Mouse (Mus musculus) c-Kit-positive CD71-positive TER-119-negative erythroid progenitor cells, embryonic 14.5 days (primary cell): ENCODE data around the gene Klhl2.

Experiments
- DNase-seq: peaks from one replicate; pipeline ENCODE4 v3.0.0-alpha.2; 2013; ENCODE audit warnings: low read depth

The Klhl2 gene

GRCm38 (mm10) chr8:64849897-64850541, at the start of gene Klhl2:
TSS of gene Klhl2 (minus strand) at chr8:64850017.
- peak; percentile 34 for DNase-seq

GRCm38 (mm10) chr8:64898710-64899109, 48.9 kb upstream of the Klhl2 start:
- DNase-seq = no peak

GRCm38 (mm10) chr8:64896731-64897130, 46.9 kb upstream of the Klhl2 start:
- DNase-seq = no peak

- no peak for DNase-seq
Measured at GRCm38 (mm10) chr8:64880619-64881200, 30.9 kb upstream of the Klhl2 start.

- DNase-seq = no peak
Measured at GRCm38 (mm10) chr8:64877630-64878312, 28.0 kb upstream of the Klhl2 start.

- no peak for DNase-seq
Measured at GRCm38 (mm10) chr8:64871469-64872165, 21.8 kb upstream of the Klhl2 start.

- DNase-seq = no peak
Measured at GRCm38 (mm10) chr8:64870218-64870617, 20.4 kb upstream of the Klhl2 start.

- no peak for DNase-seq
Measured at GRCm38 (mm10) chr8:64849091-64849896, 523 bp downstream of the Klhl2 start.

GRCm38 (mm10) chr8:64848245-64848785, 1.5 kb downstream of the Klhl2 start:
- no peak for DNase-seq

GRCm38 (mm10) chr8:64847650-64848049, 2.2 kb downstream of the Klhl2 start:
- DNase-seq = no peak

GRCm38 (mm10) chr8:64847241-64847640, 2.6 kb downstream of the Klhl2 start:
- DNase-seq = no peak

GRCm38 (mm10) chr8:64845314-64845713, 4.5 kb downstream of the Klhl2 start:
- no peak for DNase-seq

- no peak for DNase-seq
Measured at GRCm38 (mm10) chr8:64844043-64844481, 5.8 kb downstream of the Klhl2 start.

- DNase-seq = no peak
Measured at GRCm38 (mm10) chr8:64843168-64843567, 6.6 kb downstream of the Klhl2 start.

- no peak for DNase-seq
Measured at GRCm38 (mm10) chr8:64841747-64842406, 7.9 kb downstream of the Klhl2 start.

GRCm38 (mm10) chr8:64839628-64840027, 10.2 kb downstream of the Klhl2 start:
- no peak for DNase-seq

- no peak for DNase-seq
Measured at GRCm38 (mm10) chr8:64835475-64836122, 14.2 kb downstream of the Klhl2 start.

GRCm38 (mm10) chr8:64834071-64834877, 15.5 kb downstream of the Klhl2 start:
- DNase-seq = no peak

GRCm38 (mm10) chr8:64832581-64833135, 17.2 kb downstream of the Klhl2 start:
- DNase-seq = no peak
